Mouse (Mus musculus) CH12.LX (cell line): ENCODE measurements at regions not wholly inside any gene's neighbourhood (a gene's known extent, or its start where the extent isn't known, plus 50 kb on each side); places are given as distances from the start of the nearest gene placed in this dataset.

Experiments used
- DNase-seq: peaks from one replicate; pipeline ENCODE4 v3.0.0-alpha.2; 2013; ENCODE audit errors: extremely low read depth
- H3K27ac ChIP-seq: 2 replicates; pipeline ENCODE4 v1.5.1; 2012; ENCODE audit warnings: low read depth, mild to moderate bottlenecking, control low read depth, moderate library complexity; ENCODE audit not compliant: insufficient read depth
- H3K27me3 ChIP-seq: replicated peaks from 2 replicates; pipeline ENCODE3; 2012; ENCODE audit warnings: inconsistent platforms
- H3K36me3 ChIP-seq, 2 experiments: replicated peaks in 1 of 2; 2 replicates each; pipeline versions ENCODE3 to v1.6.1; 2012; ENCODE audit warnings: inconsistent platforms in 1 of 2, low read length in 1 of 2, mild to moderate bottlenecking in 1 of 2, mixed read lengths in 1 of 2, moderate library complexity in 1 of 2; ENCODE audit not compliant: control insufficient read depth in 1 of 2, insufficient read depth in 1 of 2
- H3K4me1 ChIP-seq, 2 experiments: 2 replicates each; pipeline ENCODE4 v1.6.1; 2012; ENCODE audit warnings: inconsistent platforms in 1 of 2, moderate library complexity in 1 of 2; ENCODE audit not compliant: insufficient read depth in 2 of 2, control insufficient read depth in 1 of 2
- H3K4me2 ChIP-seq: 2 replicates; pipeline ENCODE4 v1.6.1; 2012; ENCODE audit warnings: low read depth, mild to moderate bottlenecking, control low read depth; ENCODE audit not compliant: poor library complexity, insufficient read depth, severe bottlenecking
- H3K4me3 ChIP-seq, 3 experiments: fragments of 150-350 bp in 1 of 3; sonication (generic) in 1 of 3; replicated peaks in 1 of 3; 2 replicates each; pipeline versions ENCODE3 to v1.5.1; 2011 to 2012; ENCODE audit warnings: low read depth in 2 of 3, low read length in 2 of 3, mild to moderate bottlenecking in 2 of 3, moderate library complexity in 2 of 3, control low read depth in 1 of 3, improper control_type of control experiment in 1 of 3, inconsistent platforms in 1 of 3, mixed read lengths in 1 of 3; ENCODE audit not compliant: poor library complexity in 1 of 3
- H3K79me2 ChIP-seq: replicated peaks from 2 replicates; pipeline ENCODE4 v1.6.1; 2012; ENCODE audit warnings: mild to moderate bottlenecking, moderate library complexity; ENCODE audit not compliant: control insufficient read depth, poor library complexity, insufficient read depth, severe bottlenecking; ENCODE audit errors: extremely low read depth
- H3K9ac ChIP-seq: 2 replicates; pipeline ENCODE4 v1.6.1; 2012; ENCODE audit warnings: low read depth, mild to moderate bottlenecking, control low read depth, moderate library complexity; ENCODE audit not compliant: insufficient read depth
- H3K9me3 ChIP-seq: replicated peaks from 2 replicates; pipeline ENCODE3; 2012; ENCODE audit warnings: low read length, inconsistent platforms, mixed read lengths
- CHD2 ChIP-seq: IDR thresholded peaks from 2 replicates; pipeline ENCODE4 v1.6.1; 2011; ENCODE audit warnings: low read length, improper control_type of control experiment
- CTCF ChIP-seq, 2 experiments: IDR thresholded peaks in 1 of 2; conservative IDR thresholded peaks in 1 of 2; 2 replicates each; pipeline ENCODE4 v1.5.1; 2011 to 2012; ENCODE audit warnings: low read depth in 2 of 2, low read length in 2 of 2, improper control_type of control experiment in 1 of 2, inconsistent platforms in 1 of 2, mild to moderate bottlenecking in 1 of 2, moderate library complexity in 1 of 2
- E2F4 ChIP-seq: IDR thresholded peaks from 2 replicates; pipeline ENCODE4 v1.6.1; 2011; ENCODE audit warnings: low read depth, low read length, improper control_type of control experiment; ENCODE audit not compliant: insufficient replicate concordance
- ETS1 ChIP-seq: conservative IDR thresholded peaks from 2 replicates; pipeline ENCODE4 v1.6.1; 2012; ENCODE audit warnings: low read depth, mild to moderate bottlenecking, inconsistent platforms, low read length, improper control_type of control experiment, moderate library complexity
- HCFC1 ChIP-seq: IDR thresholded peaks from 2 replicates; pipeline ENCODE4 v1.6.1; 2012; ENCODE audit warnings: low read depth, mild to moderate bottlenecking, inconsistent platforms, low read length, improper control_type of control experiment
- IRF4 ChIP-seq: IDR thresholded peaks from 2 replicates; pipeline ENCODE4 v1.6.1; 2014; ENCODE audit warnings: low read depth, mild to moderate bottlenecking, inconsistent platforms, low read length, improper control_type of control experiment
- JUN ChIP-seq: IDR thresholded peaks from 2 replicates; pipeline ENCODE4 v1.6.1; 2011; ENCODE audit warnings: low read depth, mild to moderate bottlenecking, low read length, improper control_type of control experiment, moderate library complexity; ENCODE audit not compliant: insufficient read depth
- JUND ChIP-seq: conservative IDR thresholded peaks from 2 replicates; pipeline ENCODE4 v1.6.1; 2011; ENCODE audit warnings: low read depth, low read length, improper control_type of control experiment
- KAT2A ChIP-seq: IDR thresholded peaks from 2 replicates; pipeline ENCODE4 v1.6.1; 2012; ENCODE audit warnings: low read length, improper control_type of control experiment, inconsistent platforms; ENCODE audit not compliant: insufficient replicate concordance
- MAX ChIP-seq: IDR thresholded peaks from 2 replicates; pipeline ENCODE4 v1.6.1; 2011; ENCODE audit warnings: low read length, improper control_type of control experiment
- MXI1 ChIP-seq: IDR thresholded peaks from 2 replicates; pipeline ENCODE4 v1.6.1; 2011; ENCODE audit warnings: mild to moderate bottlenecking, low read depth, low read length, improper control_type of control experiment
- MYC ChIP-seq: IDR thresholded peaks from 2 replicates; pipeline ENCODE4 v1.6.1; 2011; ENCODE audit warnings: low read depth, mild to moderate bottlenecking, improper control_type of control experiment, low read length
- NELFE ChIP-seq: IDR thresholded peaks from 2 replicates; pipeline ENCODE4 v1.6.1; 2011; ENCODE audit warnings: low read depth, low read length, improper control_type of control experiment
- NRF1 ChIP-seq: IDR thresholded peaks from 2 replicates; pipeline ENCODE4 v1.6.1; 2014; ENCODE audit warnings: low read depth, mild to moderate bottlenecking, inconsistent platforms, low read length, improper control_type of control experiment, moderate library complexity
- PAX5 ChIP-seq: IDR thresholded peaks from 2 replicates; pipeline ENCODE4 v1.6.1; 2012; ENCODE audit warnings: low read length, inconsistent platforms, mixed read lengths
- POLR2A ChIP-seq: IDR thresholded peaks from 2 replicates; pipeline ENCODE4 v1.6.1; 2011; ENCODE audit warnings: low read depth, mild to moderate bottlenecking, improper control_type of control experiment, low read length
- POLR2AphosphoS2 ChIP-seq: IDR thresholded peaks from 2 replicates; pipeline ENCODE4 v1.6.1; 2011; ENCODE audit warnings: low read depth, low read length, improper control_type of control experiment
- RAD21 ChIP-seq: IDR thresholded peaks from 2 replicates; pipeline ENCODE4 v1.6.1; 2011; ENCODE audit warnings: low read depth, mild to moderate bottlenecking, low read length, improper control_type of control experiment, moderate library complexity
- TBP ChIP-seq: conservative IDR thresholded peaks from 2 replicates; pipeline ENCODE4 v1.6.1; 2011; ENCODE audit warnings: low read depth, low read length, improper control_type of control experiment
- TCF12 ChIP-seq: IDR thresholded peaks from 2 replicates; pipeline ENCODE4 v1.6.1; 2014; ENCODE audit warnings: low read depth, mild to moderate bottlenecking, inconsistent platforms, low read length, improper control_type of control experiment
- UBTF ChIP-seq: IDR thresholded peaks from 2 replicates; pipeline ENCODE4 v1.6.1; 2012; ENCODE audit warnings: low read depth, mild to moderate bottlenecking, inconsistent platforms, low read length, improper control_type of control experiment, moderate library complexity
- USF2 ChIP-seq: conservative IDR thresholded peaks from 2 replicates; pipeline ENCODE4 v1.6.1; 2011; ENCODE audit warnings: low read depth, low read length, improper control_type of control experiment
- ZC3H11A ChIP-seq: IDR thresholded peaks from 2 replicates; pipeline ENCODE4 v1.6.1; 2012; ENCODE audit warnings: low read depth, mild to moderate bottlenecking, inconsistent platforms, low read length, improper control_type of control experiment
- ZMIZ1 ChIP-seq: IDR thresholded peaks from 2 replicates; pipeline ENCODE4 v1.6.1; 2012; ENCODE audit warnings: low read depth, mild to moderate bottlenecking, inconsistent platforms, low read length, improper control_type of control experiment
- ZNF384 ChIP-seq: IDR thresholded peaks from 2 replicates; pipeline ENCODE4 v1.6.1; 2012; ENCODE audit warnings: low read depth, low read length, improper control_type of control experiment, inconsistent platforms
- dilution Hi-C: fragments of 300-500 bp; cut with MboI; formaldehyde crosslinking; loops from 2 replicates; pipeline ENCODE4 v1.14.3; 2020; ENCODE audit warnings: low sequenced_read_pairs; ENCODE audit not compliant: extremely low pct_unique_long_range_greater_than_20kb, extremely low pct_ligation_motif_present
- in situ Hi-C: fragments of 300-500 bp; cut with MboI; formaldehyde crosslinking; loops from 3 replicates; pipeline ENCODE4 v1.14.3; 2019; ENCODE audit warnings: low sequenced_read_pairs, low pct_ligation_motif_present, low pct_unique_long_range_greater_than_20kb, mixed read lengths

DNA sequence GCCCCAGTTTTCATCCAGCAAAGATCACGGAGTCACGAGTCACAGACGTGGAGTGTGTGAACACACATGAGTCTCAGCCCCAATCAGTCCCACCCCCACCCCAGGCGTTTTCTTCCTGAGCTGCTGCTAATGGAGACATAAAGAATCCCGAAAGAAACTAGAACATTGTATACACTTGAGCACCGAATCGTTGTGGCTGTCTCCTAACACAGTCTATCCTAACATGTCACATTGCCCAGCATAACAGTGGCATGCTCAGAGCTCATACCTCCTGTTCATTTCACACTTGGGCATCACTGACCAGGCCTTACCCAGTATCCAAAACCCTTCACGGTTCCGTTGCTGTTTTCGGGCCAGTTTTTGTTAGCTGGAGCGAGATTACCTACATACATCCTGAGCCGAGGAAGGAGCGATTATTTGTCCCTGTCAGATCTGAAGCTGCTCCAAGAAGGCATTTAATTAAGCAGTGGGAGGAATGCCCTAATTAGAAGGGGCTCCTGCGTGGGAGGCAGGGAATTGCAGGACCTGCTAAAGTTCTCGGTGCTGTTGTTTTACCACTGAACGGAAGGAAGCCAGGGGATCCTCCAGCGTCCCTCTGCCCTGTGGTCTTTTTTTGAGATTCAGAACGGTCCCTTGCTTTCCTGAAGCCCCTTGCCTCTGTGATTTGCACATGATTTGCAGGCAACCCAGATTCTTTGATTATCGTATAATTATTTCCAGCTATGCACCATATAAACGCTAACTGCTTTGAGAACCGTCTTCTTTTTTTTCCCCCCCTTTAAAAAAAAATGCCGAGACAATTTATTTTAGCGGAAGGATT is 53.4 kb upstream of the Nap1l1 start:
- H3K36me3 ChIP-seq = no peaks in the 10 kb centered on the region
- H3K9ac ChIP-seq = no peak overlapping the region
- no peak overlapping the region for H3K27ac ChIP-seq
- no peaks in the 10 kb centered on the region for H3K27me3 ChIP-seq
- peaks cover 2% of the 10 kb centered on the region for H3K9me3 ChIP-seq
- H3K4me2 ChIP-seq = no peak overlapping the region
- no peak overlapping the region for H3K4me3 ChIP-seq
- H3K79me2 ChIP-seq = no peaks in the 10 kb centered on the region
- TF ChIP-seq NRF1 (no peak), TCF12 (no peak), RAD21 (no peak), HCFC1 (no peak), MAX (no peak), ZNF384 (no peak), JUN (no peak), KAT2A (no peak), ZC3H11A (no peak), MYC (no peak), POLR2AphosphoS2 (no peak), PAX5 (no peak), TBP (no peak), USF2 (no peak), UBTF (no peak), POLR2A (no peak), ZMIZ1 (no peak)
- in situ Hi-C loops (no loop called here), dilution Hi-C loops (no loop called here)
- peaks cover 0 to 4% of the 10 kb centered on the region in 2 experiments; a peak in 1 of 4 replicates for H3K4me1 ChIP-seq
- no peak for DNase-seq

DNA sequence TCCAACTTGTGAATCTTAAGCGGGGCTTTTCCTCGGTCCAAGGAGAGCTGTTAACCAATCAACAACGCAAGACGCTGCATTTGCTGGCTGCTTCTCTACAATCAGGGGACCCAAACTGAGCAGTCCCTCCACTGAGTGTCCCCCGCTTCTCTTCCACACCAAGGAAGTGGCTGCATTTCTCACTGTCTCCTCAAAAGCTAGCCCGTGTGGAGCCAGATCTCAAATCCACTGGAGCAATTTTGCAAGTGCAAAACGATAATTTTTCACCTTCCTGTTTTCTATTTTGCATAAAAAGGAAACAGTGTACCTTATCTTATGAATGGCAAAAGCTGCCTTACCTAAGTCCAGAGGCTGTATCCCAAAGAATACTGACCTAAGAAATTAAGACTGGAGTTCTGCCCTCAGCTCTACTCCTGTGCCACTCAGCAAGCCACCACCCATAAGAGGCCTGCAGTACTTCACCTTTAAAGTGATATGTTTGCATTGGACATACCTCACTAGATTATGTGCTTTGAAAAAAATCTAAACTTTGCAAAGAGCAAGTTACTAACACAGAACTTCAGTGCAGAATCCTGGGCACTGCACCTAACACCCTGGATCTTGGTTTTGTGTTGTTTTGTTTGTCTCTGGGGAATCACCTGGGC is 52.7 kb upstream of the Nap1l1 start:
- H3K4me1 ChIP-seq = peaks cover 0 to 8% of the 10 kb centered on the region in 2 experiments; a peak in 1 of 4 replicates

More for the DNA sequence above, 52.7 kb upstream of the Nap1l1 start:
- dilution Hi-C loops = no loop called here
- TF ChIP-seq MAX = no peak
- TF ChIP-seq MYC = no peak
- no peak for TF ChIP-seq JUND
- TF ChIP-seq CHD2 = no peak
- no peak for TF ChIP-seq TCF12
- no peak for TF ChIP-seq ETS1
- TF ChIP-seq KAT2A = no peak
- no peak for TF ChIP-seq NELFE
- no peak for TF ChIP-seq POLR2AphosphoS2
- no peak for TF ChIP-seq IRF4
- TF ChIP-seq MXI1 = no peak
- no peak for TF ChIP-seq E2F4
- no peak for TF ChIP-seq ZNF384
- TF ChIP-seq CTCF (conservative IDR thresholded peaks at IDR 0.05 in 1 of 2, IDR thresholded peaks at IDR 0.05 in 1 of 2; ENCODE audit: low read depth in 2 of 2, low read length in 2 of 2) = no peak
- TF ChIP-seq, all 38 proteins: peak for 0
- no peaks in the 10 kb centered on the region for H3K79me2 ChIP-seq
- H3K36me3 ChIP-seq = no peaks in the 10 kb centered on the region
- H3K27ac ChIP-seq = no peak overlapping the region
- no peak for DNase-seq
- H3K9me3 ChIP-seq = no peaks in the 10 kb centered on the region
- H3K4me3 ChIP-seq = no peak overlapping the region
- H3K4me2 ChIP-seq = no peak overlapping the region
- H3K27me3 ChIP-seq = no peaks in the 10 kb centered on the region
- in situ Hi-C loops = no loop called here
- H3K9ac ChIP-seq = no peak overlapping the region
